Mouse (Mus musculus) megakaryocyte, embryonic 14.5 days (primary cell): ENCODE data around the gene Lhx3.

Source experiments
- FLI1 ChIP-seq: IDR thresholded peaks from 2 replicates; pipeline ENCODE4 v1.6.1; 2012; ENCODE audit warnings: low read length, inconsistent platforms, mixed read lengths
- GATA1 ChIP-seq: IDR thresholded peaks from 3 replicates; pipeline ENCODE4 v1.6.1; 2012; ENCODE audit warnings: mixed read lengths, low read length, inconsistent platforms, borderline replicate concordance

GRCm38 (mm10) chr2:26254816-26255215, 46.7 kb upstream of the Lhx3 start:
- TF ChIP-seq FLI1 (no peak), GATA1 (no peak)
